Mouse (Mus musculus) spleen, postnatal 4 days (tissue): ENCODE data around the gene Pgls.

Source experiments
- DNase-seq, 2 experiments: peaks; one replicate each; pipeline ENCODE4 v3.0.0; 2022; ENCODE audit warnings: low spot score in 2 of 2

The Pgls gene

DNA sequence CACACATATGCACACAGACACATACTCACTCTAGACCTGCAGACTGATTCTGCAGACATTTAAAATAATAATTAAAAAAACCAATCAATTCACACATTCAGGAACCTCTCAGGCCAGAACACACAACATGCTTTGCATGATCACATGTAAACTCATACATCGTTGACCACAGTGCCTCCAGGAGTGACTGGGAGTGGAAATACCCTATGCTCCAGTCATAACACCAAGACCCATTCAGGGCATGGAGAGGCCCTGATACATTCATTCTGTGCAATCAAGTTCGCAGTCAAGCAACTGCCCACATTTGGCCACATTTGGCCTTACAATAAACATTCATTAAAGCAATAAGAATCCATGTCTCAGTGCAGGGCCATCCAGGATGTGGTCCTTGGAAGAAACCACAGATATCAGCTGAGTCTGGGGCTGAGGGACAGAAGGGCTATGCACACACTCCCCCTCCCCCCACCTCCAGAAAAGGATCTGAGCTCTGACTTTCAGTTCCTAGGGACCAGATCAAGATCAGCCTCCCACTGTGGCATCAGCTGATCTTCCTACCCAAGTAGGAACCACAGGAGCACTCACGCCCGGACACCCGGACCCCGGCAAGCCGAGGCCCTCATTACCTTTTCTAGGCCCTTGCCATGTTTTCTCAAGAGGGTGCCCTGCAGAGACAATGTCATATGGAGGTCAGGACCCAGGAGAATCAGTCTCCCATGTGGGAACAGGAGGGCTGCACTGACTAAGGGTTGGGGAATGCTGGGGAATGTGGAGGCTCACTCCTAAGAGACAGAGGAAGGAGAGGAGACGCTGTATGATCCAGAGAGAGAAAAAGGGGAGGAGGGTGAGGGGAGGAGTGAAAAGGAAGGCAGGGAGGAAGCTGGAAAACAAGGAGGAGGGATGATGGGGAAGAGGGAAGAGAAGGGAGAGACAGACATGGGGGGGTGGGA is 45.4 kb downstream of the Pgls start:
- no peak for DNase-seq

DNA sequence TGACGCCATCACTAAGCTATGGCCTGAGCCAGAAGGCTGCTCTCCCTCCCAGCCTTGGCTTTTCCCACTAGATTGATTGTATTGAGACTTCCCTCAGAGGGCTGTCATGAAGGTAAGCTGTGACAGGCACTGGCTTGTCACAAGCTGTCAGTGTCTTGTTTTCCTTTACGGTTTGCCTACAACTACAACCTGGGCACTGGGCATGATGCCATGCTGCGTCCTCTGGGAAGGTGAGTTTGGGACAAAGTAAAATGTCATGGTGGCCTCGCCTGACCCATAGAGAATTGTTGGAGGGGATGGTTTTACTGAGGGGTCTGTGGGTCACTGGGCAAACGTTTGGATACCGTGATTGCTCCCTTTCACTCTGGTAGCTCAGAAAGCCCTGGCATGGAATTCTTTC is 46.3 kb downstream of the Pgls start:
- DNase-seq = no peak

DNA sequence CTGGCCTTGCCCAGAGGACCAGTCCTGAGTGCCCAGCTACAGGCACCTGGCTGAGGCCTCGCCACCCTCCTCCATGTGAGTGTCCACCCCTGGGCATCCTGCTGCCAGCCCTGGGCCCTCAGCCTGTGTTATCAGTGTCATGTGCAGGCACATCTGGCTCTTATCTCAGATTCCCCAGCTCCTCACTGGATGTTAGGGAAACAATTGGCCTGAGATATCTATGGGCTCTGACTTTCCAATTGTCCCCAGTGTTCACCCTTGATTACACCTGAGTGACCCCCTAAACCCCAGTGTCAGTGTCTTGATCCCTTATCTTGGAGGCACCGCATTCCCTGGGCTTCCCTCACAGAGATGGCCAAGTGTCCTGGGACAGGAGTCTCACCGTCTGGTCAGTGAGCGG is 47.3 kb downstream of the Pgls start:
- no peak for DNase-seq

DNA sequence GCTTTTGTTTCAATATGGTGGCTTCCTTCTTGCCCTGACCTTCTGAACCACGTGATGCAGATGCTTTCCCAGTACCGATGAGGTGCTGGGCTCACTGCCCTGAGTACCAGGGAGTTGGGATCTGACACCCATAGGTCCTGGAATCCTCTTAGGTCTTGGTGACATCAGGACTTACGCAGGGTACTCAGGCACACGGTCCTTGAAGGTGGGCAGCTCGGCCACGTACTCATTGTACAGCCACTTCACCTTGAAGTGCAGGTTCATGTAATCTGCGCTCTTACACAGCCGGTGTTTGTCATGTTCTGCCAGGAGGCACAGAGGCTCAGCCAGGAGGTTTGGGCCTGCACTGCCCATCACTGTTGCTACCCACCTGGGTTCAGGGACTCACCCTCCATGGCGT is 53.5 kb downstream of the Pgls start:
- no peak for DNase-seq
